Mouse (Mus musculus) cerebellum, adult 2 months (tissue): ENCODE results near the gene Znfx1. TPM values are rescaled to one million over a fixed set of nuclear protein-coding genes. Genes with fewer than 3 reads are reported as not detected.
"Not testable (repeated sequence)": the region's sequence is repeated elsewhere in the genome, so short reads cannot be mapped to it uniquely, and the experiment has no call there.

Experiments
- DNase-seq, 2 experiments: peaks; one replicate each; pipeline ENCODE4 v3.0.0; 2021
- H3K27ac ChIP-seq: fragments of 200-500 bp; 2 replicates; pipeline ENCODE4 v1.5.1; 2012; ENCODE audit warnings: low read length, control low read depth, inconsistent platforms; ENCODE audit not compliant: insufficient read depth
- H3K27me3 ChIP-seq: fragments of 200-500 bp; 2 replicates; pipeline ENCODE4 v1.6.1; 2012; ENCODE audit warnings: inconsistent platforms, mild to moderate bottlenecking, low read length, moderate library complexity; ENCODE audit not compliant: control insufficient read depth, insufficient read depth
- H3K4me1 ChIP-seq: fragments of 200-500 bp; 2 replicates; pipeline ENCODE4 v1.6.1; 2011; ENCODE audit warnings: low read length; ENCODE audit not compliant: control insufficient read depth, insufficient read depth
- H3K4me3 ChIP-seq: fragments of 200-500 bp; replicated peaks from 2 replicates; pipeline ENCODE3; 2011; ENCODE audit warnings: mild to moderate bottlenecking, low read depth, low read length, control low read depth; ENCODE audit not compliant: insufficient read depth
- CTCF ChIP-seq: fragments of 200-500 bp; IDR thresholded peaks from 2 replicates; pipeline ENCODE4 v1.5.1; 2011; ENCODE audit warnings: low read depth, mild to moderate bottlenecking, control low read depth, low read length, moderate library complexity, borderline replicate concordance; ENCODE audit not compliant: insufficient read depth
- POLR2A ChIP-seq: fragments of 200-500 bp; IDR thresholded peaks from 2 replicates; pipeline ENCODE4 v1.6.1; 2011; ENCODE audit warnings: low read length, control low read depth, borderline replicate concordance; ENCODE audit not compliant: insufficient read depth
- WGBS: fragments of 180-500 bp; shearing (Covaris S2); methylation state at CpG from one replicate; pipeline ENCODE4 v1.1.7; 2018; 5-methylcytosine and 5-hydroxymethylcytosine counted together
- polyA plus RNA-seq: library from polyadenylated mRNA; depleted of rRNA; stranded (reverse); fragments of >200 nt; gene quantifications from 2 replicates; pipeline ENCODE4 v1.2.3, GENCODE M21; 2012

Gene Znfx1
- polyA plus RNA-seq, 1 experiment = 25.9 TPM

DNA sequence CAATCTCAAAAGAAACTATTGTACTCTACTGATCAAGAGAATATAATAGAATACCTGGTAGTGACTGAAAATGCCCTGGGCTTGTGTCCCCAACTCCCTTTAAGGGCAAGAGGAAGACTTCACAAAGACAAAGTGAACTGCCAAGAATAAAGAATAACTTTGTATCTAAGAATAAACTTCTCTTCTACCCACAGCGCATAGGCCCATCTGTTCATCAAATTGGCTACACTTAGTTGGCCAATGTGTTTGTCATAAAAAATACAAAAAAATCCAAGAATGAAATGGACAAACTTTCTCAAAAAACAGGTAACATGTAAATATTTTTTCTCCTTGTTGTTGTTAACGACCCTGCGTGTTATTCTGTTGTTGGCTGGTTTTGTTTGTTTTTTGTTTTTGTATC lies 52.3 kb downstream of the Znfx1 start:
- Histone ChIP-seq H3K4me3 (no peak overlapping the region), H3K4me1 (peaks cover 5% of the 10 kb centered on the region; the same call in 1 of the 2 replicates), H3K27me3 (no peaks in the 10 kb centered on the region), H3K27ac (no peak overlapping the region)
- 87% methylated on average over 3 of the region's 3 CpGs for WGBS
- TF ChIP-seq POLR2A (no peak), CTCF (no peak)
- no peak for DNase-seq

DNA sequence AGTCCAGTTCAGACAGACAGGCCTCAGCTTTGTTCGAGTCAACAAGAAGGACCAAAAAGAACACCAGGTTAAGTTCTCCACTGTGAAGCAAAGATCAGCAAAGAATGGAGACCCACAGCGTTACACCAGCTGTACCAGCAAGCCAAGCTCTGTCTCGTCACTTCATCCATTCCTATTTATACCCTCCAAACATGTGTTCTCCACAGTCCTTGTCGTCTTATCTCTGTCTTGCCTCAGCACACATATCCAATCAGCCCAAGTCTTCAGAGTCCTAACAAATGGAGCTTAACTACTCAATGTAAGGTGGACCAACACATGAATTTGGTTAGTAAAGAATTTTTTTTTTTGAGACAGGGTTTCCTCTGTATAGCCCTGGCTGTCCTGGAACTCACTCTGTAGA lies 53.3 kb downstream of the Znfx1 start:
- Histone ChIP-seq H3K4me3 (no peak overlapping the region), H3K27me3 (no peaks in the 10 kb centered on the region), H3K4me1 (peaks cover 5% of the 10 kb centered on the region; the same call in 1 of the 2 replicates), H3K27ac (no peak overlapping the region)
- 86% methylated on average over 4 of the region's 4 CpGs for WGBS
- DNase-seq = no peak
- TF ChIP-seq POLR2A = no peak
- no peak for TF ChIP-seq CTCF

DNA sequence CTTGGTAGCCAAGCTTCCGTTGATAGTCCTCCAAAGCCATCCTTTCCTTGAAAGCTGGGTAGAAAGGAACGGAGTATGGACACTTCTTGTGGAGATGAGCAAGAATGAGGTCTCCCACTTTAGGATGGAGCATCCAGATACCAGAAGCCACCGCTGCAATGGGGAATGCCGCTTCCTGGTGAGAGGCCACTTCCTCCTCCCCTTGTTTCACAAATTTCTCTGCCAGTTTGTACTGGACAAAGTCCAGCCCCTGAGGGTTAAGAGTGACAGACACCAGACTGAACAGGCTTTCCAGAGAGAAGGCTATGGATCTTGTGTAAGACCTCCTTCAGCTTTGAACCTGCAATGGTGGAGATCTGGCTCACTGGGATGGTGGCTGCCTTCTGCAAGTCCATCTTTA lies 55.2 kb downstream of the Znfx1 start:
- 15% methylated on average over 4 of the region's 4 CpGs for WGBS
- not testable (repeated sequence) for H3K27me3 ChIP-seq, H3K4me1 ChIP-seq, DNase-seq, H3K4me3 ChIP-seq, H3K27ac ChIP-seq

DNA sequence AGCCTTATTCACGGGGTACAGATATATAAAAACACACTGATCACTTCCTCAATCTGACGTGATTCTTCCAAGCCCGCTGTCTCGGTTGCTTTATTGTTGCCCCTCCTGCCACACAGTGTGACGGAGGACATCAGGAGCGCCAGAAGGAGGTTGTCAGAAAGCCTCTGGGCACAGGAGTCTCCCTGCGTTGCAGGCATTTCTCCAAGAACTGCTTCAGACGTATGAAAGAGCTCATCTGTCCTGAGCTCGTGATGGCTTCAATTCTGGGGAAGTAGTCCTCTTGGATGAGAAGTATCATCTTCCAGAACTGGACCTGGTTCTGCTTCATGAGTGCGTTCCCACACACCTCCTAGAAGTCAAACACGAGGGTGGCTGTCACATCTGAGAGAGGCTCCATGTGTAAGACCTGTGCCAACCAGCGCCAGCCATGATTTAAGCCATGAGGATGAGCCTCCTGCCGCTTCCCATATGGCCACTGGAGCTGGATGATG lies 55.8 kb downstream of the Znfx1 start:
- TF ChIP-seq CTCF = no peak
- no peak for TF ChIP-seq POLR2A
- WGBS = 8% methylated on average over 13 of the region's 13 CpGs
- Histone ChIP-seq H3K4me3 (no peak overlapping the region), H3K27me3 (no peaks in the 10 kb centered on the region), H3K27ac (no peak overlapping the region), H3K4me1 (peaks cover 5% of the 10 kb centered on the region; the same call in 1 of the 2 replicates)
- peak; percentile 76 to 78 for DNase-seq

DNA sequence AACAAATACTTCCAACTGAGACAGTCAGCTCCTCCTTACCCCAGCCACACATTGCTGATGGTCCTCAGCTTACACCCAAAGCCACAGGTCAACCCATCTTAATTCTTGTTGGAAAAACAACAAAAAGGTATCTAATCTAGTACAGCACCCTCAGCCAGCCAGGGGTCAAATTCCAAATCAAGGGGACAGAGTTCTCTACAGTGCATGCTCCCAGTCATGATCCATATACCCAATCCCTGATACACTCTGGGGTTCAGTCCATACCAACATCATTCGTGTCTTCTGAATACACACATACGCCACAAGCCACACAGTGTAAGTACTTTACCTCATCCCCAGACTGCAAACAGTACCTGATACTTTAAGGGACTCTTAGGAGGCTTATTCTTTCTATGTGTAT lies 56.5 kb downstream of the Znfx1 start:
- no peak for DNase-seq
- peaks cover 5% of the 10 kb centered on the region; the same call in 1 of the 2 replicates for H3K4me1 ChIP-seq
- TF ChIP-seq CTCF (no peak), POLR2A (no peak)
- 97% methylated on average over 2 of the region's 2 CpGs for WGBS
- H3K4me3 ChIP-seq = no peak overlapping the region
- H3K27ac ChIP-seq = no peak overlapping the region
- H3K27me3 ChIP-seq = no peaks in the 10 kb centered on the region

DNA sequence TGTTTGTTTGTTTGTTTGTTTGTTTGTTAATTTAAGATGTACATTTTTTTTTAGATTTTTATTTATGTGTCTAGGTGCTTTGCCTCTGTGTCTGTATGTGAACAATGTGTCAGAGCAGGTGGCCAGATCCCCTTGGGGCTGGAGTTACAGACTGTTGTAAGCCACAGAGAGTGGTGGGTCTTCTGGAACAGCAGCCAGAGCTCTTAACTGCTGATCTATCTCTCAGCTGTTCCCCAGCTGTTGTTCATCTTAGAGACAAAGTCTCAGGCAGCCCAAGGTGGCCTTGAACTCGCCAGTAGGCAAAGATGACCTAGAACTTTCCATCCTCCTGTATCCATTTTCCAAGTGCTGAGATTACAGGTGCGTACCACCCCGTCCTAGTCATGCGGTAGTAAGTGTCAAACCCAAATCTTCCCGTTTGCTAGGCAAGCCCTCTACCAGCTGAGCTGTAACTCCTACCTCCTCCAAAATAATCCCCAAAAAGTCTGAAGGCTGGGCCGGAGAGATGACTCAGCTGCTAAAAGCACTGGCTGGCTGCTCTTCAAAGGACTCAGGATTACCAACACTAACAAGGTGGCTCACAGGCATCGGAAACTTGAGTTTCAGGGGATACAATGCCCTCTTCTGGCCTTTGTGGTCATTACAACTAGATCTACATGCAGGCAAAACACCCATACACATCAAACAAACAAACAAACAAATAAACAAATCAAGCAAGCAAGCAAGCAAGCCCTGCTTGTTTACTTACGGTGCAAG lies 58.5 kb downstream of the Znfx1 start:
- H3K27me3 ChIP-seq = no peaks in the 10 kb centered on the region
- TF ChIP-seq POLR2A (no peak), CTCF (peak; percentile 56; the same call in 1 of the 2 replicates)
- 41% methylated on average over 8 of the region's 8 CpGs for WGBS
- no peak overlapping the region for H3K27ac ChIP-seq
- peaks cover 5% of the 10 kb centered on the region; the same call in 1 of the 2 replicates for H3K4me1 ChIP-seq
- H3K4me3 ChIP-seq = no peak overlapping the region
- DNase-seq = peak; percentile 62 to 79

DNA sequence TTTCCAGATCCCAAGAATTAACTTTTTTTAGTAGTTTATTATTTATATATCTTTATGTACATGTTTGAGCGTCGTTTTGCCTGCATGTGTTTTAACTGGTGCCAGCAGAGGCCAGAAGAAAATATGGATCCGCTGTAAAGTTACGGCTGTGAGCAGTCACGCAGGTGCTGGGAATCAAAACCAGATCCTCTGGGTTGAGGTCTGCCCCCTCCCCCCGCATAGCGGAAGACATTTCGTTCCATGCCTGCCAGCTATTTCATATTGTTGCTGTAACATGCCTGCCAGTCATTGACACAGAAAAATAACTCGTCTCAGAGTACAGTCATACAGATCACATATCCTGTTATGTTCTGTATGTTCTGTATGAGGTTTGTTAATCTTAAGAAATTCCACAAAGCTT lies 61.3 kb downstream of the Znfx1 start:
- Histone ChIP-seq H3K4me3 (no peak overlapping the region), H3K27ac (no peak overlapping the region), H3K27me3 (no peaks in the 10 kb centered on the region), H3K4me1 (peaks cover 3% of the 10 kb centered on the region; the same call in 1 of the 2 replicates)
- TF ChIP-seq CTCF = no peak
- no peak for TF ChIP-seq POLR2A
- WGBS = 70% methylated on average over 9 of the region's 9 CpGs
- no peak for DNase-seq

DNA sequence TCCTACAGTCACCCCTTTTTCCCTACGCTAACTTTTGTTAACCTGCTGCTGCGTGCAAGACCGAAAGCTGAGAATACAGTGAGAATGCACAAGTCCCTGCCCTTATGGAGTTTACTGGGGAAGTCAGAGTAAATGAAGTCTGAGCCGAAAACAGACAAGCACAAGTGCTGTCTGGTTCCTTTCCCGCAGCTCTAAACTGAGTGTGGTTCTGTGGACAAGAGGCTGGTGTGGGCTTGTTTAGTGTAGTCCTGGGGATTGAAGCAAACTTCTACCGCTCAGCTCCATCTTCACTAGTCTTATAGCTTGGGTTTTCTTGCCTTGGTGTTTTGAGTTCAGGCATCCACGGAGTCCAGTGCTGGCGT lies 66.3 kb downstream of the Znfx1 start:
- Histone ChIP-seq H3K27ac (peak overlapping the region; percentile 77), H3K27me3 (no peaks in the 10 kb centered on the region), H3K4me1 (peaks cover 3% of the 10 kb centered on the region; the same call in 1 of the 2 replicates), H3K4me3 (peak overlapping the region; percentile 65)
- TF ChIP-seq CTCF (no peak), POLR2A (no peak)
- WGBS = 33% methylated on average over 8 of the region's 8 CpGs
- DNase-seq = no peak
